Mouse (Mus musculus): ENCODE data around the gene Cyld.
"Not testable (repeated sequence)": the region's sequence is repeated elsewhere in the genome, so short reads cannot be mapped to it uniquely, and the experiment has no call there.

The Cyld gene

GRCm38 (mm10) chr8:88689151-88689550 is 7.7 kb upstream of the Cyld start:
- DNase-seq: no peak

DNA sequence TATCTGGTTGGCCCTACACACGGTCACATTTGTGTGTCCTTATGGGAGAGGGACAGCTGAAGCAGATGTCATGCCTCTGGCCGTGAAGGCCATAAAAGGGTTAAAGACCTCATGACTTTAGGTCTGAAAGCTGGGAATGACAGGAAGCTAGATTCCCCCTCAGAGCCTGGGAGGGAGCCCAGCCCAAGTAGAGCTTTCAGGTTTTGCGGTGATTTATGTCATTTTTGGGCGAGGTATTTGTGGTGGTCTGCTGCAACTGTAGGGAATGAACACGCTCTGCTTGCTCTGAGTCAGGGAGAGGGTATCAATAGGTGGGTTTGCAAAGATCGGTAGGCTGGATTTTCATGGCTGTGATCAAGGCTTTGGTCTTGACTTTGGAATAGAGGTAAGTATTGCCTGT is 6.9 kb upstream of the Cyld start:
- no peak for DNase-seq

GRCm38 (mm10) chr8:88691342-88691948 is 5.4 kb upstream of the Cyld start:
- DNase-seq: peak in 1 of 2 experiments; percentile 42

- peak in 1 of 2 experiments; percentile 43 for DNase-seq
These were observed 4.9 kb upstream of the Cyld start for GRCm38 (mm10) chr8:88691961-88692360.

GRCm38 (mm10) chr8:88692866-88693265 is 4.0 kb upstream of the Cyld start:
- no peak for DNase-seq

- DNase-seq: no peak
These were observed 3.5 kb upstream of the Cyld start for GRCm38 (mm10) chr8:88693376-88693775.

- peak; percentile 65 to 79 for DNase-seq
These were observed 2.5 kb upstream of the Cyld start for GRCm38 (mm10) chr8:88694291-88694690.

DNA sequence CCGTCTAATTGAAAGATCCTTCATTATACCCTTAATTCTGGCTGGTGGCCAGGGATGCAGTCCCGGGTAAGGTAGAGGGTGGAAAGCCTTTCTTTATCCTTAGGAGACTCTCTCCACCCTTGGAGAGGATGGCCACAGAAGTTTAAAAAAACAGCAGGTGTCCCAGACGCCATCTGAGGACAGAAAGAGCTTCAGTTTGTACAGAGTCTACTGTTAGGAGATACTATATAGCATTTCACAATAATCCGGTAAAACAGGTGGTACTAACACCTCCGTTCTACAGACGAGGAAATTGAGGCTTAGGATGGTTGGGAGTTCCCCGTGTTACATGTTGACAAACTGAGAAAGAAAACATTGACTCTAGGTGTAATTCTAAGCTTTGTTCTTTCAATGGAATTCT is 600 bp upstream of the Cyld start:
- DNase-seq: no peak

- no peak for DNase-seq
These were observed 809 bp downstream of the Cyld start for GRCm38 (mm10) chr8:88697642-88698031.

DNA sequence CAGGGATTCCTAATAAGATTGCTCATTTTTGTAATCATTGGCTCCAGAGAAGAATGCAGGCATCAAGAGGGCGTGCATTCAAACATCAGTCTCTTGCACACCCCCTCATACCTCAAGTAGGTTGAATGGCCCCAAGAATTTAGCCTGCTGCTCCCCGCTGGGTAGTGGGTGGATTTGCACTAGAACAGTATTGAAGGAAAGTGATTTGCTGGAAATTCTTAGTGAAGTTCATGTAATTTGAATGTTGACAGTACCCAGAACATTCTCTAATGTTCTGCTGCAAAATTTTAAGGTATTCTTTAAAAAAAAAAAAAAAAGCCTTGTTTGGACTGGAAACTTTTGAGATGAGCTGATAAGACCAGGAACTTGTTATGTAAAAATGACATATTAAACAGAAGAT is 1.2 kb downstream of the Cyld start:
- DNase-seq: no peak

GRCm38 (mm10) chr8:88701611-88702010 is 4.8 kb downstream of the Cyld start:
- DNase-seq: peak in 1 of 2 experiments; percentile 35

- DNase-seq: no peak
These were observed 6.0 kb downstream of the Cyld start for GRCm38 (mm10) chr8:88702816-88703215.

GRCm38 (mm10) chr8:88723256-88723963 is 26.6 kb downstream of the Cyld start:
- no peak for DNase-seq

DNA sequence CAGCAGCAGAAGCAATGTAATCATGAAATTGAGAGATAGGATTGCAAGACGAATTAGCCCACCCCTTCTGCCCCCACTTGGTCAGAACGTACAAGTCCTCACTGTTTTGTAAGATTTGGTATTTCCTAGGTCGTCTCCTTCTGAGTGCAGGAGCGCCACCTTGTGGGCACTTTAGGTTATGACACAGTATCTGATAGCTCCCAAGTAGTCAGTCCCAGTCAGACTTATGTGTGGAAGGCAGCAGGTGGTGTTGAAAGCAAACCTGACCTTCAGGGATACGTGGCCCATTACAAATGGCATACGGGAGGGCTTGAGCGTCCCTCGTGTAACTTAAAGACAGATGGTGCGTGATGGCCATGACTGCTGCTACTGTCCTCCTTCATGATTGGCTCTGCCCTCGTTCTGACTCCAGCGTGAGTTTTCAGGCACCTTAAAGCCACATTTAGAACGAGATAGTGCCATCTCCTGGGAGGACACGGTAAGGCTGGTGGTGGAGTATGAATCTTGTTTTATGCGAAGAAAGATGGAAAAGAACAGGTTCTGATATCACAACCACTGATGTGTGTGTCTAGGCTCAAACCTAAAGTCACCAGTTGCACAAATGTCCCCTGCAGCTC is 58.5 kb downstream of the Cyld start:
- DNase-seq: peak; percentile 50 to 57

DNA sequence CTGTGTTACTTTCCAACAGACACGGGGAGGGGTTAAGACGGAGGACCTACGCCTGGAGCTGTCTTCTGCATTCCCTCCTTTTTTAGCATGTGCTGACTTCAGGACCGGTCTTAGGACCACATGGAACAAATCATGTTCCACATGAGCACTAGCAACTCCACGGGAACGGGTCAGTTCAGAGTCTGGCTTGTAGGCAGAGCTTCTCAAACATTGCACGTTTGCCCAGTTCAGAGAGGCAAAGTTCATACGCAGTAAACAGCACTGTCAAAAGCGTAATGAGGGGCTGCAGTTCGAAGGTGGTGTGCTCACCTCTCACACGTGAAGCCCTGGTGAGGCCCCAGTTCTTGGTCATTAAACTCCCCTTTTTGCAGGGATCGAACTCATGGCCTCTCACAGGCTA is 65.2 kb downstream of the Cyld start:
- DNase-seq: no peak

- DNase-seq: peak in 1 of 2 experiments; percentile 13
These were observed 74.4 kb downstream of the Cyld start for GRCm38 (mm10) chr8:88771241-88771640.

DNA sequence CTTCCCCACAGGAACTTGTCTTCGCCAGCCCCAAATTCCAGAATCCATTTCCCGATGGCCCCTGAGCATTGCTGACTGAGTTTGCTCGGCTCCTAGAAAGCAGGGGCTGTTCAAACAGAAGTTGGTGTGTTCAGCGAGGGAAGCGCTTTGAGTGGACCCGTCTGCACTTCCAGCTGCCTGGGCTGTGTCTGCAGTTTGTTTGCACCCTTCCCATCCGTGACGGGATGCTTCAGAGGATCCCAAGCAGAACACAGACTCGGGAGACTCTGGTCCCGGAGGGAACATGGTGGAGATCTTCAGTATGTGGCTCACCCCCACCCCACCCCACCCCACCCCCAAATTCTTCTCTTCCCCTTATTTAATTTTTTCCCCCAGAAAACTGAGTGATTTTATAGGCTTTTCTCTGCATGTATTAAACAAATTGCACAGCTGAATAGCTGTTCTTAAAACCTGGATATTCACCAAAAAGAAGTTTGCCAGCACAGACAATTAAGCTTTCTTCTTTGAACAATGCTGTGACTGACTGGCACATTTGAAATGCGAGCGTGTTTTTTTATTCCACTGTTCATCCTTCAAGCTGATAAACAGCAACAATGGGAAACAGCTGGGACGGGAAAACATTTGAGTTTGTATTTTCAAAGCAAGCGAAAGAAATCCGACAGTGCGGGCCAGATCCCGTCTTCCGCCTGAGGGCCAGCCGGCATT is 77.9 kb downstream of the Cyld start:
- DNase-seq: no peak

- no peak for DNase-seq
These were observed 78.4 kb downstream of the Cyld start for GRCm38 (mm10) chr8:88775298-88775646.

- no peak for DNase-seq
These were observed 83.3 kb downstream of the Cyld start for GRCm38 (mm10) chr8:88780142-88780541.

- DNase-seq: no peak
These were observed 84.5 kb downstream of the Cyld start for GRCm38 (mm10) chr8:88781283-88781682.

DNA sequence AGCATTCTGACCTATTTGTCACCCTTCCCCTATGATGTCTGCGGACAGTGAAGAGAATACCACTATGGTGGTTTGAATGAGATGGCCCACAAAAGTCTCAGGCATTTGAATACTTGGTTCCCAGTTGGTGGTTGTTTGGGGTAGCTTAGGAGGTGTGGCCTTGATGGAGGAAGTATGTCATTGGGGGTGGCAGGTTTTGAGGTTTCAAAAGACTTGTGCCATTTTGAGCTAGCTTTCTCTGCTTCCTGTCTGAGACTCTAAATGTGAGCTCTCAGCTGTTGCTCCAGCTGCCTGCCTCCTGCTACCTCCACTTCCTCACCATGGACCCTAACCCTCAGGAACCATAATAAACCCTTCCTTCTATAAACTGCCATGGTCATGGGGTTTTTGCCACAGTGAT is 86.9 kb downstream of the Cyld start:
- no peak for DNase-seq

DNA sequence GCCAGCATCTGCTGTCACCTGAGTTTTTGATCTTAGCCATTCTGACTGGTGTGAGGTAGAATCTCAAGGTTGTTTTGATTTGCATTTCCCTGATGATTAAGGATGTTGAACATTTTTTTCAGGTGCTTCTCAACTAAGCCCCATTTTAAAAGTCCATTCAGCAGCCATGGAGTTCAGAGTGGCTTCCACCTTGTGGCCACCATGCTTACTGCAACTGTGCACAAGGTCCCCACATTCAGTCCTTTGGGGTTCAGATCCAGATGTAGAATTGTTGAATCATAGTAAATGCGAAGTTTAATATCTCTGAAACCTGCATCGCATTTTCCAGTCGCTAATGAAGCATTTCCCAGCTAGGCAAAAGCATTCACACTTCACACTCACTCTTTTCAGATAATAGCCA is 91.5 kb downstream of the Cyld start:
- DNase-seq: not testable (repeated sequence)

- DNase-seq: no peak
These were observed 96.0 kb downstream of the Cyld start for GRCm38 (mm10) chr8:88792691-88793323.

Data from thymus, adult 18-20 months (tissue).